Mouse (Mus musculus) heart, postnatal 10 days (tissue): ENCODE measurements around the gene Bhlha9. TPM values are rescaled to one million over a fixed set of nuclear protein-coding genes. Genes with fewer than 3 reads are reported as not detected.

Experiments used
- DNase-seq, 2 experiments: peaks; one replicate each; pipeline ENCODE4 v3.0.0; 2021
- intact Hi-C: fragments of 180-260 bp; cut with DNase I; formaldehyde crosslinking; loops from one replicate; pipeline ENCODE4 v1.15.1; 2025
- total RNA-seq, 2 experiments: library from RNA; stranded (reverse); gene quantifications; 2 replicates each; pipeline ENCODE4 v1.2.3; 2021

The Bhlha9 gene
- not detected for total RNA-seq

GRCm38 (mm10) chr11:76671871-76672475 is at the start of gene Bhlha9:
Gene Bhlha9 (plus strand): TSS chr11:76672470.
- intact Hi-C loops, result no loop called here
- DNase-seq, result no peak

GRCm38 (mm10) chr11:76622566-76623205 is 49.6 kb upstream of the Bhlha9 start:
- peak; percentile 23 to 44 for DNase-seq
- intact Hi-C loops, result no loop called here

GRCm38 (mm10) chr11:76623206-76623961 is 48.9 kb upstream of the Bhlha9 start:
- intact Hi-C loops, result no loop called here

GRCm38 (mm10) chr11:76624071-76624470 is 48.2 kb upstream of the Bhlha9 start:
- intact Hi-C loops, result no loop called here
- DNase-seq, result no peak

More at GRCm38 (mm10) chr11:76623206-76623961, 48.9 kb upstream of the Bhlha9 start:
- DNase-seq, result peak; percentile 68 to 69

GRCm38 (mm10) chr11:76624881-76625280 is 47.4 kb upstream of the Bhlha9 start:
- intact Hi-C loops, result no loop called here
- no peak for DNase-seq

GRCm38 (mm10) chr11:76628613-76629012 is 43.7 kb upstream of the Bhlha9 start:
- intact Hi-C loops, result no loop called here
- peak; percentile 9 to 12 for DNase-seq

- DNase-seq, result no peak
- intact Hi-C loops, result no loop called here
Observed at GRCm38 (mm10) chr11:76630023-76630422, 42.2 kb upstream of the Bhlha9 start.

GRCm38 (mm10) chr11:76630487-76630886 is 41.8 kb upstream of the Bhlha9 start:
- intact Hi-C loops, result no loop called here
- DNase-seq, result no peak

GRCm38 (mm10) chr11:76639269-76639985 is 32.8 kb upstream of the Bhlha9 start:
- intact Hi-C loops, result no loop called here
- DNase-seq, result no peak

- intact Hi-C loops, result loop anchor here (10.0 kb wide), 1 partner anchor 95 kb away; no protein-coding TSS in a partner anchor
Observed at GRCm38 (mm10) chr11:76640231-76640630, 32.0 kb upstream of the Bhlha9 start.

GRCm38 (mm10) chr11:76644257-76644656 is 28.0 kb upstream of the Bhlha9 start:
- intact Hi-C loops, result loop anchor here (10.0 kb wide), 1 partner anchor 99 kb away; no protein-coding TSS in a partner anchor
- DNase-seq, result no peak

More at GRCm38 (mm10) chr11:76640231-76640630, 32.0 kb upstream of the Bhlha9 start:
- no peak for DNase-seq

GRCm38 (mm10) chr11:76645036-76645435 is 27.2 kb upstream of the Bhlha9 start:
- no peak for DNase-seq
- intact Hi-C loops, result loop anchor here (5.0 to 10.0 kb wide), 3 partner anchors 63 to 123 kb away; no protein-coding TSS in a partner anchor

GRCm38 (mm10) chr11:76645955-76646354 is 26.3 kb upstream of the Bhlha9 start:
- intact Hi-C loops, result loop anchor here (5.0 to 10.0 kb wide), 3 partner anchors 64 to 124 kb away; no protein-coding TSS in a partner anchor
- peak; percentile 92 to 95 for DNase-seq

- intact Hi-C loops, result loop anchor here (5.0 to 10.0 kb wide), 3 partner anchors 65 to 125 kb away; no protein-coding TSS in a partner anchor
Observed at GRCm38 (mm10) chr11:76647062-76647461, 25.2 kb upstream of the Bhlha9 start.

GRCm38 (mm10) chr11:76647500-76647899 is 24.8 kb upstream of the Bhlha9 start:
- intact Hi-C loops, result loop anchor here (5.0 to 10.0 kb wide), 3 partner anchors 65 to 125 kb away; no protein-coding TSS in a partner anchor
- peak; percentile 69 to 79 for DNase-seq

More at GRCm38 (mm10) chr11:76647062-76647461, 25.2 kb upstream of the Bhlha9 start:
- DNase-seq, result no peak

GRCm38 (mm10) chr11:76650862-76651560 is 21.3 kb upstream of the Bhlha9 start:
- intact Hi-C loops, result no loop called here
- no peak for DNase-seq

- intact Hi-C loops, result no loop called here
- no peak for DNase-seq
Observed at GRCm38 (mm10) chr11:76652838-76653334, 19.4 kb upstream of the Bhlha9 start.

GRCm38 (mm10) chr11:76655106-76655505 is 17.2 kb upstream of the Bhlha9 start:
- intact Hi-C loops, result no loop called here
- DNase-seq, result peak; percentile 48 to 71

- intact Hi-C loops, result no loop called here
Observed at GRCm38 (mm10) chr11:76657450-76657970, 14.8 kb upstream of the Bhlha9 start.

More at GRCm38 (mm10) chr11:76657450-76657970, 14.8 kb upstream of the Bhlha9 start:
- no peak for DNase-seq
